Mouse (Mus musculus): ENCODE measurements at regions not wholly inside any gene's neighbourhood (a gene's known extent, or its start where the extent isn't known, plus 50 kb on each side); places are given as distances from the start of the nearest gene placed in this dataset.

GRCm38 (mm10) chr12:9261662-9262061, 231.9 kb downstream of the Ttc32 start:
- no peak for DNase-seq (ENCODE audit: low spot score)

DNA sequence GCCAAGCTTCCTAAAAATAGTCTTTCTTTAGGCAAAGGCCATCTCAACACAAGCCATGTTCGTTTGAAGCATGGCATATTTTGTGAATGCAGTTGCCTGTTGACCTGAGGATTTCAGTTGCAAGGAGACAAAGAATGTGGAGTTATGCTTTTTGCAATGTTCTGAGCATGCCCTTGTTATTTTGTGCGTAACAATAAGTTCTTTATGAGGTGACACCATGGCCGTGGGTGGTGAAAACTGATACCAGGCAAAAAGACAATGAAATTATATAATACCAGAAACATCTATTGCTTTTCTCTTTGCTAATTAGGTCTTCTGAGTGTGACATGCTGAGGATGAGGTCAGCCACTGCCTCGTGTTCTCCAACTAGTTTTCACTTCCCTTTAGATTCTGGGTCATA, 236.4 kb downstream of the Ttc32 start:
- DNase-seq (ENCODE audit: low spot score) = no peak

DNA sequence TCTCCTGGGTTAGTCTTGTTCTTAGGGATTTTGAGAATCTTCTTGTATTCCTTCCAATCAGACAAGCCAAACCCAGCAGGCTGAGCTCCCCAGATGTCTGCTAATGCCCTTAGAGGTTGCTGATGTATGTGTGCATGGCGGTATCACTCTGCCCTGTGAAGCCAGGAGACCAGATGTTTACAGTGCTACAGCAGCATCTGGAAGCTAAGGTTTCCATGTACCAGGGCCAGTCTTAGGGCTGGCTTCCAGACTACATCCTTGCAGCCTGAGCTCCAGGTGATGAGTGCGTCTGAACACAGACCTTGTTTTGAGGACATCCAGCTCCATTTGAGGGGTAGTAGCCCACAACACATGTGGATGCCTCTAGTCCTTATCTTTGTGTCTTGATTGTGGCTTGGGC, 241.7 kb downstream of the Ttc32 start:
- no peak for DNase-seq (ENCODE audit: low spot score)

- DNase-seq (ENCODE audit: low spot score) = no peak
Observed at GRCm38 (mm10) chr12:9274181-9274580, 244.4 kb downstream of the Ttc32 start.

- no peak for DNase-seq (ENCODE audit: low spot score)
Observed at GRCm38 (mm10) chr12:9275697-9276096, 245.9 kb downstream of the Ttc32 start.

GRCm38 (mm10) chr12:9278735-9279134, 248.9 kb downstream of the Ttc32 start:
- DNase-seq (ENCODE audit: low spot score) = no peak

- no peak for DNase-seq (ENCODE audit: low spot score)
Observed at GRCm38 (mm10) chr12:9279893-9280605, 250.3 kb downstream of the Ttc32 start.

DNA sequence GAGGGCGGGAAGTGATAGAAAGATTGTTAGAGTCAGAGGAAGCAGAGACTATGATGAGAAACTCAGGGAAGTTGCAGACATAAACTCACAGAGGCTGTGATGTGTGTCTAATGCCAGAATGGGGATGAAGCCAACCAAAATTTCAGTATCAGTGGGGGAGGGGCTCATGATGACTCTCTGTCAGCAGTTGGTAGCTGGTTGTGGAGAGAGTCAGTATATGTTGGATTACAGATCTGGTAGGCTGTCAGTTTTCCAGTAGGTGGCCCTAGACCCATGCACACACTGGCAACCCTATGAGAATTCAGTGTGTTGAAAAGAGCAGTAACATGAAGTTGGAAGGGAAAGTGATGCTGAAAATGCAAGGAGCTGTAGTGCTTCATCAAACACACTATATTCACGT, 257.5 kb downstream of the Ttc32 start:
- DNase-seq (ENCODE audit: low spot score) = no peak

- no peak for DNase-seq (ENCODE audit: low spot score)
Observed at GRCm38 (mm10) chr12:9292656-9293055, 262.9 kb downstream of the Ttc32 start.

- DNase-seq (ENCODE audit: low spot score) = no peak
Observed at GRCm38 (mm10) chr12:9295211-9295610, 265.4 kb downstream of the Ttc32 start.

DNA sequence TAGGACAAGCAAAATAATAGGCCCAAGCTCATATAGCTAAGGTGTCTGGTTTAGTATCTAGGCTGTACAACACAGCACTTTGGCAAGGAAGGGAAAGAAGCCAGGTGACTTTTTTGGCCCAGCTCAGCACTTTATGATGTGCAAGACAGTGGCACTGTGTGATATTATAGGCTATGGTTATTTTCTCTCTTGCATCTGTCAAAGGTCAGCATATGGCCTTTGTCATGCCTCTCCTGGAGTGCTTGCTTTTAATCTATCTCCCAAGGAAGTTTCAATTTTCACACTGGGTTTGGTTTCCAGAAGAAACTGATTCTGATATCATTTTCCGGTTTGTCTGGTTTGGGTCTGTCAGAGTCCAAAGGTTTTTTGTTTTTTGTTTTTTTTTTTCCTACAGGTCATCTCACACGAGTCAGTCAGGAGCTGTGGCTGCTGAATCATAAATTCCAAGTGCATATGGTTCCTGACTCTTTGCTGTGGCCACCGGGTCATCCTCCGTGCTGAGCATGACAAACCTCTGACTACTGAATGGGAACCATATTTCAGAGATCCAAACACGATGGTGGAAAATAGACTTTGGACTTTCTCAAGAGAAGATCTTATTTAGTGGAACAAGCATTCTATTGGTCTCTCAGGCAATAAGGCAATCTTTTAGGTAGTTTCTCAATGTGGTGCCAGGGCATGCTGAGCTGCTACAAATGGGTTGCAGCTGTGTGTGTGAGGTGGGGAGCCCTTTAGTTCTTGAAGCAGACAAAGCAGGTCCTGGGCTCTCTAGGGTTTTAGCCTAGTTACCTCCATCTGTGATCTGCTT, 269.3 kb downstream of the Ttc32 start:
- no peak for DNase-seq (ENCODE audit: low spot score)

GRCm38 (mm10) chr12:9304146-9304545, 265.8 kb upstream of the Osr1 start:
- DNase-seq (ENCODE audit: low spot score) = no peak

DNA sequence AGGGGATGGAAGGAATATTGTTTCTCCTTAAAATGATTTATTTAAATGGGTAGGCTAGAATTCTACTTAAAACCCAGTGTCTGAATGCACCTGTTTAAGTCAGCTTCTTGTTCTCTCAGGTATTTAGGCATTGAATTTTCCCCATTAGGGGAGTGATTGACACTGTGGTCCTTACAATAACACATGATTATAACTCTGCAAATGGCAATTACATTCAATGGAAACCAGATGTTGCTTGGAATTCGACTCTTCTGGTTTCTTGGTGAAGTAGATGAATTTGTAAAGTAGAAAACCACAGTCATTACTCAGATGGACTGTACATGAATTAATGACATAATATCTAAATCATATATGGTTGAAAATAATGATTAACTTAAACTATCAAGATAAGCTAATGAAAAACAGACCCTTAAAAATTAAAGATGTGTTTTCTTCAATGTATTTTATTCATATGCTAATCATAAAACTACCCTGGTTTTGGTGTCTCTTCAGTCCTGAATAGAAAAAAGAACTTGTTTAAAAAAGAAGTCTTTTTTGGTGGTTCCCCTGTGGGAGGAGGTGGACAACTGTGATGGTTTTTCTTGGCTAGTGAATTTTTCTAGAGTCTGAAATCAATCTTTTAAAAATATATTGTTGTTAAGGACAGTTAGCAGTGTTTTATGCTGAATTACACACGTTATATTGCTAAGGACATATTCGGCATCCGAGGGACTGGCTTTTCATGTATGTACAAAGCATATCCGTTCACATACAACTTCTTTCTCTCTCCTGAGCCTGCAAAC, 231.8 kb upstream of the Osr1 start:
- DNase-seq (ENCODE audit: low spot score) = no peak

DNA sequence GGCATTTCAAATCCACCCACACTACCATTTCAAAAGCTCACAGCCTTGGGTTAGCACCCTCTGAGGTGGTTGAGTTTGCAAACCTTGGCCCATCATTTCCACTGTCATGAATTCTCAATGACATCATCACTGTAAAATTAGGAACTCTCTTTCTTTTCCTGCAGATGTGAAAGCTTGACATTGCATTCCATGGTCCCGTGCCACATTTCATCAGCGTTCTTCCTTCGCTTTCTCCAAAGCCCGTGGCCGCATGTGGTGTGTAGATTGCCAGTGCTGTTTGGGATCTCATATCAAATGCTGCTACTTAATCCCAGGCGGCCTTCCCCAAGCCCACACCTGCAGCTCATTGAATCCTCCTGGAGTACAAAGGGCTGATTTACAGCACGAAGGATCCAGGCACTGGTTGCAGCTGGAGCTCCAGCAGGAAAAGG, 231.1 kb upstream of the Osr1 start:
- no peak for DNase-seq (ENCODE audit: low spot score)

DNA sequence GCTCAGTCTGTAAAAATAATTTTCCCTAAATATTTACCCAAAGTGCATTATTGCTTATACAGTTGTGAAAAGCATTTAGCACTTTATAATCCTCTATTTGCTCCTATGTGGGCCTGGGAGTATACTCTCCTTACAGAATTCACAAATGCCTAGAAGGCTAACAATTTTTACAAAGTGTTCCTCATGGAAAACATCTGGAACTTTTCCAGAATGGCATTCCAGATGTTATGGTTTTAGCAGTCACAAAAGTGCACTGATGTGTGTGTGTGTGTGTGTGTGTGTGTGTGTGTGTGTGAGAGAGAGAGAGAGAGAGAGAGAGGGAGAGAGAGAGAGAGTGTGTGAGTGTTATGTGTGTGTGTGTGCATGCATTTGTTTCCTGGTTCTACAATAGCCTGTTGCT, 229.1 kb upstream of the Osr1 start:
- no peak for DNase-seq (ENCODE audit: low spot score)

DNA sequence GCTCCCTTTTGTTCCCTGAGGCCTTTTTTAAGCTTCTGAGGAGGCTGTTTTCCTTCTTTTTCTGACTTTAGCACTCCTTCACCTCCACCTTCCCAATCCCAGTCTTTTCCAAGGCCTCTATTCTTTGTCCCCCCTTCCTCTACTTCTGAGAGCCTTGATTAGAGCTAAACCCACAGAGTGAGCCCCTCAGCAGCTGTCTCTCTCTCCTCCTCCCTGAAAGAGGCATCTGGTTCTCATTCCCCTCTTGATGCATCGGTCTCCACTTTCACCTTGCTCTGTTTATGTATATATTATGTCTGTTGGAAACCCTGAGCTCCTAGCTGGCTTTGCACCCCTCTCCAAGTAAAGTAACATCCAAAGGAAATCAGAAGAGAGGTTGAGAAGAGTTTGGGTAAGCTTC, 224.6 kb upstream of the Osr1 start:
- DNase-seq (ENCODE audit: low spot score) = no peak

- DNase-seq (ENCODE audit: low spot score) = no peak
Observed at GRCm38 (mm10) chr12:9355512-9355911, 214.4 kb upstream of the Osr1 start.

DNA sequence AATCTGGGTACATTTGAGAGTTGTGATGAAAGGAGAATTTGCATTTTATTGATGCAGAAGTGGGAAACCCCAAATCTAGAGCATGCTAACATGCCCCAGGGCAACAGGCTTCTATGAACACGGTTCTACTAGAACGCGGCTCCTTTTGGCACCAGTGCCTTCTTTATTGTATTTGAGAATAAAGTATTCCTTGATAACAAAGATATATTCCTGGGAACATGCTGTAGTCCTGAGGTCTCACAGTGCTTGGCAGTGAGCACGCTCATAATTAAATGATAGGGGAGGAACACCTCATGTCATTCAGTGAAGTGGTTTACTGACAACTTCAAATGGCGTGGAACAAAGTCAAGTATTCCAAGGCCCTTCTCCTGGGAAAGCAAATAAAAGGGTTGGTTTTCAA, 212.1 kb upstream of the Osr1 start:
- DNase-seq (ENCODE audit: low spot score) = no peak

- DNase-seq (ENCODE audit: low spot score) = no peak
Observed at GRCm38 (mm10) chr12:9358872-9359271, 211.0 kb upstream of the Osr1 start.

DNA sequence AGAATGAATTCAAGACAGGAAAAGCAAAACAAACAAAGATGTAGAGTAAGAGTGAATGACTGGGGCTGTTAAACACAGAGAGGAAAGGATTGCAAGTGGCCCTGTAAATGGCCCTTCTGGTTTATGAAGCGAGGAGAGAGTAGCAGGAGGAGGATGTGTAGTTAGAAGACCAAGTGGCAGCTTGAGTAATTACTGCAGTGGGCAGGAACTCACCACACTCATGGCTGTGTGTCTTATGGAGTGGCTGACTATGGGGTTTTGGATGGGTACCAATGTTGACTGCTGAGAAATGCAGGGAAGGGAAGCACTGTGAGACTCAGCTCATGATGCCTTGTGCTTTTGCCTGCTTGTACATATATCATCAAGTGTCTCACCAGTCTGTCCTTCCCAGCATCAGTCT, 204.0 kb upstream of the Osr1 start:
- DNase-seq (ENCODE audit: low spot score) = no peak

- no peak for DNase-seq (ENCODE audit: low spot score)
Observed at GRCm38 (mm10) chr12:9368682-9369081, 201.2 kb upstream of the Osr1 start.

DNA sequence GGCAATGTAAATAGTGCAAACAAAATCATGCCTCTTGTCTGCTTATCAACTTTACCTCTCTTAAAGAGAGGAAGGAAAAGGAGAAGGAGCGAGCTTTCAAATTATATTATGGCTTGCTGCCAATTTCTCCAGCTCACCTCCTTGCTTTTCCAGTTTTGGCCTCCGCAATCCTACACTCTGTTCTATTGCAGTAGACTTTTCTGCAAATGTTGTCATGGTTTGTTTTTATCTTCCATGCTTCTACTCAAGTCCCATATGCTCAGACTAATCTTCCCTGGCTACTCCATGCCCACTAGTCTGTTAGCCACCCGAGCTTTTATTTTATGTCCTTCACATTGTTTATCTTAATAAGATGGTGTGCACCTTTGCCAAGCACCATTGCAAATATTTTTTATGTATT, 168.0 kb upstream of the Osr1 start:
- no peak for DNase-seq (ENCODE audit: low spot score)

DNA sequence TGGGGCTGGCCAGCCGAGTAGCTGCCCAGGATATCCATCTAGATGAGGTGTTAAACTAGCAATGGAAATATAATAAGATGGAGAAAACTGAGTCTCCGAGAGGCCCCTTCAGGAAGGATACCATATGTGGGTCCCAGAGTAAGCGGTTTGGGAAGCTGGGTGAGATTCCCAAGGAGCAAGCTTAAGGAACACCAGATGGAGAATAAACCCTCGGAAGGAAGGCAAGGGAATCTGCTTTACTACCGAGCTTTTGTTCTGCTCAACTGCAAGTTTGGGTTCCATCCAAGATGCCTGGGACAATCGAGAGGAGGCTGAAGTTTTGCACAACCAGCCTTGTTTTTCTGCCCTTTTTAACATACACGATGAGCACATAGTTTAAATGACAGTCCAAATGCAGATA, 164.9 kb upstream of the Osr1 start:
- DNase-seq (ENCODE audit: low spot score) = no peak
